ENCODE assay signal across 14 mouse cellular contexts in the genomic region with DNA sequence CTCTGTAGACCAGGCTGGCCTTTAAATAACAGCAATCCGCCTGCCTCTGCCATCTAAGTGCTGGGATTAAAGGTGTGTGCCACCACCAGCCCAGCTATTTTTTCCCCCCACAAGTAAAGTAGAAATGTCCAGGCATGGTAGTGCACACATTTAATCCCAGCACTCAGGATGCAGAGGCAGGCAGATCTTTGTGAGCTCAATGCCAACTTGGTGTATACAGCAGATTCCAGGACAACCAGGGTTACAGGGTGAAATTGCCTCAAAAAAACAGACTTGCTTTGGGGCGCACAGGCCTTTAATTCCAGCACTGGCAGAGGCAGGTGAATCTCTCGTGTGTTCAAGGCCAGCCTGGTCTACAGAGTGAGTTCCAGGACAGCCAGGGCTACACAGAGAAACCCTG.
"Had no signal": no experiment of that assay in that cellular context is flagged by ENCODE, and none has a peak within 500 bp of the region (broad histone marks: within the 10 kb centered on the region; RNA-seq: fewer than 3 reads in every experiment).

No protein-coding gene starts in this region.

- H3K9me3 ChIP-seq: megakaryocyte, embryonic 14.5 days; midbrain, embryonic 13.5 days; midbrain, embryonic 15.5 days; neural tube, embryonic 12.5 days; stomach, embryonic 15.5 days had no signal

- H3K36me3 ChIP-seq: midbrain, embryonic 15.5 days had no signal

- H3K4me3 ChIP-seq: megakaryocyte, embryonic 14.5 days; midbrain, embryonic 13.5 days; midbrain, embryonic 15.5 days; neural tube, embryonic 12.5 days; stomach, embryonic 15.5 days had no signal

- DNase-seq: lung, adult 18-20 months; lung, embryonic 14.5 days; lung, postnatal 10 days; lung, postnatal 4 days; right cerebral cortex, postnatal 14 days; thymus, adult 2 months; thymus, postnatal 25 days; thymus, postnatal 4 days had no signal

- H3K27me3 ChIP-seq: megakaryocyte, embryonic 14.5 days; midbrain, embryonic 13.5 days; midbrain, embryonic 15.5 days; neural tube, embryonic 12.5 days; stomach, embryonic 15.5 days had no signal

- H3K27ac ChIP-seq: midbrain, embryonic 13.5 days; midbrain, embryonic 15.5 days; neural tube, embryonic 12.5 days; stomach, embryonic 15.5 days; stomach, postnatal 0 days had no signal

- H3K4me1 ChIP-seq: midbrain, embryonic 13.5 days; midbrain, embryonic 15.5 days; neural tube, embryonic 12.5 days; stomach, embryonic 15.5 days had no signal
